Mouse (Mus musculus) myocyte (in vitro differentiated cells): ENCODE results near the gene Lmtk2. TPM values are rescaled to one million over a fixed set of nuclear protein-coding genes. Genes with fewer than 3 reads are reported as not detected.

Experiments
- H3K27me3 ChIP-seq: one replicate; pipeline ENCODE4 v1.6.1; 2011; ENCODE audit not compliant: control insufficient read depth, insufficient read depth, insufficient read length
- H3K36me3 ChIP-seq: one replicate; pipeline ENCODE4 v1.6.1; 2011; ENCODE audit not compliant: control insufficient read depth, insufficient read depth
- H3K4me2 ChIP-seq: one replicate; pipeline ENCODE4 v1.6.1; 2011; ENCODE audit warnings: low read depth, control low read depth
- H3K4me3 ChIP-seq: one replicate; pipeline ENCODE4 v1.5.1; 2011; ENCODE audit warnings: mild to moderate bottlenecking, control low read depth, moderate library complexity
- H3K79me2 ChIP-seq: one replicate; pipeline ENCODE4 v1.6.1; 2011; ENCODE audit not compliant: control insufficient read depth, insufficient read depth
- H3ac ChIP-seq: one replicate; pipeline ENCODE4 v1.6.1; 2011; ENCODE audit not compliant: control insufficient read depth, insufficient read length
- CEBPB ChIP-seq: IDR thresholded peaks from 2 replicates; pipeline ENCODE4 v1.6.1; 2011; ENCODE audit warnings: mild to moderate bottlenecking, moderate library complexity; ENCODE audit not compliant: poor library complexity, insufficient read depth, severe bottlenecking
- E2F4 ChIP-seq: IDR thresholded peaks from one replicate; pipeline ENCODE4 v1.6.1; 2011; ENCODE audit warnings: mild to moderate bottlenecking, control low read depth, moderate library complexity; ENCODE audit not compliant: insufficient read depth
- MAX ChIP-seq: IDR thresholded peaks from one replicate; pipeline ENCODE4 v1.6.1; 2011; ENCODE audit warnings: low read depth, mild to moderate bottlenecking, control low read depth
- MYOD1 ChIP-seq, 3 experiments: IDR thresholded peaks; one replicate each; pipeline ENCODE4 v1.6.1; 2011; ENCODE audit warnings: control low read depth in 2 of 3, low read depth in 2 of 3, mild to moderate bottlenecking in 2 of 3, moderate library complexity in 1 of 3; ENCODE audit not compliant: insufficient read length in 2 of 3, control insufficient read depth in 1 of 3
- MYOG ChIP-seq, 3 experiments: IDR thresholded peaks; one replicate each; pipeline ENCODE4 v1.6.1; 2011; ENCODE audit warnings: control low read depth in 2 of 3, low read depth in 2 of 3, mild to moderate bottlenecking in 2 of 3; ENCODE audit not compliant: insufficient read length in 2 of 3, control insufficient read depth in 1 of 3, insufficient read depth in 1 of 3
- POLR2A ChIP-seq: IDR thresholded peaks from one replicate; pipeline ENCODE4 v1.6.1; 2011; ENCODE audit warnings: low read depth, mild to moderate bottlenecking, control low read depth, moderate library complexity; ENCODE audit not compliant: insufficient read length
- POLR2AphosphoS2 ChIP-seq: IDR thresholded peaks from one replicate; pipeline ENCODE4 v1.6.1; 2011; ENCODE audit warnings: low read depth, control low read depth; ENCODE audit not compliant: insufficient read length
- REST ChIP-seq: IDR thresholded peaks from one replicate; pipeline ENCODE4 v1.6.1; 2011; ENCODE audit warnings: mild to moderate bottlenecking, control low read depth, moderate library complexity; ENCODE audit not compliant: insufficient read depth, insufficient read length
- SRF ChIP-seq: IDR thresholded peaks from one replicate; pipeline ENCODE4 v1.6.1; 2011; ENCODE audit warnings: low read depth; ENCODE audit not compliant: control insufficient read depth, insufficient read length
- TCF12 ChIP-seq: IDR thresholded peaks from one replicate; pipeline ENCODE4 v1.6.1; 2011; ENCODE audit warnings: mild to moderate bottlenecking, control low read depth; ENCODE audit not compliant: poor library complexity, insufficient read depth, severe bottlenecking
- TCF3 ChIP-seq: IDR thresholded peaks from one replicate; pipeline ENCODE4 v1.6.1; 2011; ENCODE audit warnings: low read depth, control low read depth; ENCODE audit not compliant: insufficient read length
- USF1 ChIP-seq: IDR thresholded peaks from one replicate; pipeline ENCODE4 v1.6.1; 2011; ENCODE audit warnings: low read depth, mild to moderate bottlenecking, control low read depth, moderate library complexity
- polyA plus RNA-seq: library from polyadenylated mRNA; unstranded; fragments of >200 nt; fragmentation: generic; extraction: Trizol; gene quantifications from one replicate; pipeline ENCODE4 v1.2.1, GENCODE M21; 2012; ENCODE audit warnings: missing spikeins

The Lmtk2 gene
- polyA plus RNA-seq, 1 experiment: 4.7 TPM

DNA sequence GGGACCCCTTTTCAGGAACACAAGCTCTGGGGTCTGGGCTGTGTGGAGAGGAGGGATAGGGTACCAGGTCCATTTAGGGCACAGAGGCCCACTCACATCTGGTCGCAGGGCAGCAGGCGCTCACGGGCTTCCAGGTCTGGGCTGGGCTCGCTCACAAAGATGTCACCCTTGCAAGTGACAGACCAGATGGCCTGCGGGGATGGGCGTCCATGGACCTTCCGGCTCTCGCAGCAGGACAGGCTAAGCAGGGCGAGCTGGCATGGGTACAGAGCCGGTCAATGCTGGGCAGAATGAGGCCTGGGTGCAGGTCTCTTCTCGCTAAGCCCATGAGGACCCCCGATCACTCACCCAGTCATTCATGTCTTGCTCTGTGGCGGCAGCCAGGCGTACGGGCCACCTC, 105.8 kb downstream of the Lmtk2 start:
- TF ChIP-seq E2F4: no peak
- no peak for TF ChIP-seq MYOG (IDR thresholded peaks at IDR 0.05; ENCODE audit: control insufficient read depth in 1 of 3, insufficient read depth in 1 of 3, insufficient read length in 2 of 3, low read depth in 2 of 3)
- no peak for TF ChIP-seq MYOD1 (IDR thresholded peaks at IDR 0.05; ENCODE audit: control insufficient read depth in 1 of 3, insufficient read length in 2 of 3, low read depth in 2 of 3)
- no peak for TF ChIP-seq REST
- H3K27me3 ChIP-seq: no peaks in the 10 kb centered on the region

DNA sequence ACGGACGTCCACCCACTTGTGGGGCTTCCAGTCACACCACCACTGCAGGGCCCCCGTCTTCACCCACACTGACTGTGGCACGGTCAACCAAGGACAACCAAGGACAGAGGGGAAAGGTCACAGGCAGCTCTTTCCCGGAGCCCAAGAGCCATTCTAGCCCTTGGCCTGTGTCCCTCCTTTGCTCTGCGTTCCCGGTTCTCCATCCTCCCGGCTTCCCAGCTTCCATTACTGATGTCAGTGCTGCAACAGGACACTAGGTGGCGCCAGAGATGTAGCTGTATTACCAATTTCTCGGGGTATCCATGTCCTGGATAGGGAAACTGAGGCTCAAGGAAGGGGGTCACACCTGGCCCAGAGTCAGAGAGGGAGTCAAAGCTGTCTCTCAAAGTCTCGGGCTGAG, 107.2 kb downstream of the Lmtk2 start:
- TF ChIP-seq MAX (no peak), MYOD1 (IDR thresholded peaks at IDR 0.05; ENCODE audit: control insufficient read depth in 1 of 3, insufficient read length in 2 of 3, low read depth in 2 of 3) (no peak)
- H3K4me2 ChIP-seq: no peak overlapping the region
- H3K79me2 ChIP-seq: no peaks in the 10 kb centered on the region
- H3K4me3 ChIP-seq: no peak overlapping the region
- H3K27me3 ChIP-seq: no peaks in the 10 kb centered on the region
- no peak overlapping the region for H3ac ChIP-seq
- H3K36me3 ChIP-seq: peaks cover 4% of the 10 kb centered on the region

More for the DNA sequence above, 105.8 kb downstream of the Lmtk2 start:
- Histone ChIP-seq H3K36me3 (peaks cover 4% of the 10 kb centered on the region), H3K4me2 (no peak overlapping the region), H3K4me3 (no peak overlapping the region), H3ac (no peak overlapping the region), H3K79me2 (no peaks in the 10 kb centered on the region)

DNA sequence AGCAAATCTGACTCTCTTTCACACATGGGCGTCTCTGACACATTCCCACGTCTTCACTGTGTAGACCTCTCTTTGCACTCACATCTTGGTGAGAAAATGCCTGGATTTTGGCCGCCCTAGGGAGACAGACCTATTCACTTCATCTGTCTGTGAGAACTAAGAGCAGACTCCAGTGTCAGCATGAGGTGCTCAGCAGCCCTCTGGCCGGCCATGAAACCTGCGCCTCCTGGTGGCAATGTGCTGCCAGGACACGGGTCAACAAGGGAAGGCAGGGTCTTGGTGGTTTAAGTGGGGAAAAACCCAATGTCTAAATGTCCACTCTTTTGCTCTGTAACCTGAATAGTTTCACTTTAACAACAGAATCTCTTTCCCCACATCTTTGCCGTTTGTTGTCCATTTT, 114.2 kb downstream of the Lmtk2 start:
- Histone ChIP-seq H3K4me2 (no peak overlapping the region), H3K79me2 (no peaks in the 10 kb centered on the region), H3ac (no peak overlapping the region), H3K4me3 (no peak overlapping the region), H3K36me3 (no peaks in the 10 kb centered on the region), H3K27me3 (no peaks in the 10 kb centered on the region)
- TF ChIP-seq SRF (no peak), TCF12 (no peak), MYOG (IDR thresholded peaks at IDR 0.05; ENCODE audit: control insufficient read depth in 1 of 3, insufficient read depth in 1 of 3, insufficient read length in 2 of 3, low read depth in 2 of 3) (no peak), USF1 (no peak), CEBPB (no peak)

DNA sequence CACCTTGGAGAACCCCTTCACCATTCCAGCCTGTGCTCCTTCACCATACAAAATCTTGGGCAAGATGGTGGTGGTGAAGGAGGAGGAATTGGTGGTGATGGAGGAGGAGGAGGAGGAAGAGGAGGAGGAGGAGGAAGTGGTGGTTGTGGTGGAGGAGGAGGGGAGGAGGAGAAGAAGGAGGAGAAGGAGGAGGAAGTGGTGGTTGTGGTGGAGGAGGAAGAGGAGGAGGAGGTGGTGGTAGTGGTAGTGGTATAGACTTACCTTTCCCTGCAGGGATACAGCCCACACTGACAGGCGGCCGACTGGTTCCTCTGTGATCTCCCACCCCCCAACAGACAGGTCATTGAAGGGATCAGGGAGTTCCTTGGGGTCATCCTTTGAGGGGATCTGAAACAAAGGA, 115.8 kb downstream of the Lmtk2 start:
- H3ac ChIP-seq: no peak overlapping the region
- H3K4me2 ChIP-seq: no peak overlapping the region
- H3K36me3 ChIP-seq: no peaks in the 10 kb centered on the region
- TF ChIP-seq MYOG (IDR thresholded peaks at IDR 0.05; ENCODE audit: control insufficient read depth in 1 of 3, insufficient read depth in 1 of 3, insufficient read length in 2 of 3, low read depth in 2 of 3) (no peak), TCF3 (no peak), CEBPB (no peak), SRF (no peak), REST (no peak)
- no peaks in the 10 kb centered on the region for H3K27me3 ChIP-seq
- H3K4me3 ChIP-seq: no peak overlapping the region
- no peaks in the 10 kb centered on the region for H3K79me2 ChIP-seq

DNA sequence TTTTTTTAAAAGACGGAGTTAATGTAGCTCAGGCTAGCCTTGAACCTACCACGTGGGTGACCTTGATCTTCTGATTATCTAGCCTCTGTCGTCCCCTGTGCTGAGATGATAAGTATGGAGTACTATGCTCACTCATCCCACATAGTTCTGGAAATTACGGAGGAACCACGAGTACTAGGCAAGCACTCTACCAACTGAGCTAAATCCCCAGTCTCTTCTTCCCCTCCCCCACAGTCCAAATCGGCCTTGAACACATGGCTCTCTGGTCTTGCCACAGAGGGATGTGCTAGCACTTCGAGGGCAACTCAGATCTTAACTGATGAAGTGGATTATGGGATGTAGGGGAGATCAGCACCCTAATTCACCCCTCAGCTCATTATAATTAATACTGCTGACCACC, 117.8 kb downstream of the Lmtk2 start:
- H3K36me3 ChIP-seq: no peaks in the 10 kb centered on the region
- H3K4me3 ChIP-seq: no peak overlapping the region
- TF ChIP-seq CEBPB (no peak), TCF3 (no peak), SRF (no peak), MAX (no peak), REST (no peak), MYOG (IDR thresholded peaks at IDR 0.05; ENCODE audit: control insufficient read depth in 1 of 3, insufficient read depth in 1 of 3, insufficient read length in 2 of 3, low read depth in 2 of 3) (no peak), POLR2A (no peak), POLR2AphosphoS2 (no peak), E2F4 (no peak), TCF12 (no peak), MYOD1 (IDR thresholded peaks at IDR 0.05; ENCODE audit: control insufficient read depth in 1 of 3, insufficient read length in 2 of 3, low read depth in 2 of 3) (no peak), USF1 (no peak)
- H3K27me3 ChIP-seq: no peaks in the 10 kb centered on the region
- H3K79me2 ChIP-seq: no peaks in the 10 kb centered on the region
- no peak overlapping the region for H3K4me2 ChIP-seq
- no peak overlapping the region for H3ac ChIP-seq

DNA sequence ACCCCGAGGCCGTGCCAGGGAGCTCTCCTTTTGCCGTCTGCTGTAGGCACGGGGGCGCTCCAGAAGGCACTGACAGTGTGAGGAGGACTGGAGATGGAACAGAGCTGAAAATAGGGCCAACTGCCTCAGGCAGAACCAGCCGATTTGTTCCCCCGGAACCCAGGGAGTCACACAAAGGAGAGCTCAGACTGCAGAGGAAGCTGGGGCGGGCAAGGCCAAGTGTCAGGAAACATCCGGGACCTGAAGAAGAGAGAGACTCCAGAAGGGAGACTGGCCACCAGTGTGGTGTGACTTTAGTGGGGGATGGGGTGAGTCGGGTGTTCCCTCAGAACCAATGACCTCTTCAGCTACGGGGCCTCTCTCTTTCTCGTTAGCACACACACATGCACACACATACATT, 119.1 kb downstream of the Lmtk2 start:
- H3K27me3 ChIP-seq: no peaks in the 10 kb centered on the region
- H3K4me3 ChIP-seq: no peak overlapping the region
- no peak overlapping the region for H3ac ChIP-seq
- no peak overlapping the region for H3K4me2 ChIP-seq
- H3K36me3 ChIP-seq: no peaks in the 10 kb centered on the region
- TF ChIP-seq CEBPB: no peak
- no peak for TF ChIP-seq TCF12
- no peak for TF ChIP-seq TCF3
- no peaks in the 10 kb centered on the region for H3K79me2 ChIP-seq
